Comparison of ENCODE assay signal across 25 mouse cellular contexts in genomic region chr8:112051537-112051936, GRCm38 (mm10). TPM values are rescaled to one million over a fixed set of nuclear protein-coding genes. Genes with fewer than 3 reads are reported as not detected.
DNase-seq lines count a peak whose midpoint lies in the region; ATAC-seq and TF ChIP-seq lines count a peak whose summit lies in the region.
"Had no signal": no experiment of that assay in that cellular context is flagged by ENCODE, and none has a peak within 500 bp of the region (broad histone marks: within the 10 kb centered on the region; RNA-seq: fewer than 3 reads in every experiment).

No protein-coding gene starts in this region.

- no peak overlapping the region for H3K27ac ChIP-seq in liver, postnatal 0 days (ENCODE audit: low read depth)
- H3K27ac ChIP-seq in liver, embryonic 11.5 days (ENCODE audit: low read depth, low read length): no peak overlapping the region
- no peak overlapping the region for H3K27ac ChIP-seq in thymus, adult 2 months (ENCODE audit: control insufficient read depth, insufficient read depth, low read length)
- no peak overlapping the region for H3K27ac ChIP-seq in stomach, postnatal 0 days (replicated peaks)
- no peak overlapping the region for H3K27ac ChIP-seq in midbrain, embryonic 13.5 days
- H3K27ac ChIP-seq: embryonic facial prominence, embryonic 15.5 days; forebrain, embryonic 10.5 days; heart, embryonic 10.5 days; hindbrain, embryonic 12.5 days had no signal

- peak; percentile 10; the same call in 1 of the 2 replicates for TF ChIP-seq CTCF in liver, postnatal 0 days (IDR thresholded peaks at IDR 0.05; ENCODE audit: low read depth)
- TF ChIP-seq CTCF in thymus, adult 2 months (IDR thresholded peaks at IDR 0.05; ENCODE audit: borderline replicate concordance, control insufficient read depth, extremely low read depth, insufficient read depth, low read length, poor library complexity): 0 out of 2 replicates have a peak, but pooled peaks have one; percentile 16
- peak; percentile 12; the same call in 1 of the 2 replicates for TF ChIP-seq CTCF in stomach, postnatal 0 days (IDR thresholded peaks at IDR 0.05; ENCODE audit: low read depth)

- H3K4me1 ChIP-seq in liver, postnatal 0 days (ENCODE audit: insufficient read depth): no peaks in the 10 kb centered on the region
- H3K4me1 ChIP-seq in liver, embryonic 11.5 days (replicated peaks; ENCODE audit: control insufficient read depth, insufficient read depth, low read length): no peaks in the 10 kb centered on the region
- no peaks in the 10 kb centered on the region for H3K4me1 ChIP-seq in thymus, adult 2 months (replicated peaks; ENCODE audit: control insufficient read depth, insufficient read depth, low read length)
- no peaks in the 10 kb centered on the region for H3K4me1 ChIP-seq in stomach, postnatal 0 days (replicated peaks; ENCODE audit: control insufficient read depth, insufficient read depth)
- no peaks in the 10 kb centered on the region for H3K4me1 ChIP-seq in midbrain, embryonic 13.5 days (replicated peaks)
- H3K4me1 ChIP-seq: embryonic facial prominence, embryonic 15.5 days; forebrain, embryonic 10.5 days; heart, embryonic 10.5 days; hindbrain, embryonic 12.5 days had no signal

- no peaks in the 10 kb centered on the region for H3K9me3 ChIP-seq in liver, postnatal 0 days (ENCODE audit: low read length)
- H3K9me3 ChIP-seq in liver, embryonic 11.5 days (ENCODE audit: control insufficient read depth, low read length): no peaks in the 10 kb centered on the region
- no peaks in the 10 kb centered on the region for H3K9me3 ChIP-seq in stomach, postnatal 0 days (ENCODE audit: control insufficient read depth, low read length)
- no peaks in the 10 kb centered on the region for H3K9me3 ChIP-seq in midbrain, embryonic 13.5 days
- H3K9me3 ChIP-seq: embryonic facial prominence, embryonic 15.5 days; forebrain, embryonic 10.5 days; heart, embryonic 10.5 days; hindbrain, embryonic 12.5 days had no signal

- DNase-seq in liver, postnatal 0 days: no peak
- no peak for DNase-seq in liver, embryonic 11.5 days (ENCODE audit: low spot score)
- no peak for DNase-seq in thymus, adult 2 months
- DNase-seq in thymus, postnatal 25 days: no peak
- peak; percentile 80 for DNase-seq in ES-CJ7 (ENCODE audit: low read depth, low spot score)
- no peak for DNase-seq in stomach, postnatal 0 days (ENCODE audit: low spot score)
- DNase-seq in kidney, adult 8-10 months: no peak
- DNase-seq: adrenal gland, adult 8-10 months; adrenal gland, postnatal 36 days; cerebellum, adult 2 months; cerebellum, postnatal 10 days; embryo, embryonic 11 days; gastrocnemius, postnatal 10 days; heart, adult 18-20 months; heart, postnatal 10 days; heart, postnatal 4 days had no signal

- TF ChIP-seq POLR2A in thymus, adult 2 months (IDR thresholded peaks at IDR 0.05; ENCODE audit: control insufficient read depth, extremely low read depth, insufficient read depth, low read length, poor library complexity): no peak

- 66% methylated on average over 9 of the region's 9 CpGs for WGBS in liver, postnatal 0 days (ENCODE audit: insufficient replicate concordance)
- 68% methylated on average over 9 of the region's 9 CpGs for WGBS in liver, embryonic 11.5 days
- WGBS in thymus, adult 2 months: 84% methylated on average over 9 of the region's 9 CpGs
- WGBS in stomach, postnatal 0 days: 80% methylated on average over 9 of the region's 9 CpGs
- 78% methylated on average over 9 of the region's 9 CpGs for WGBS in midbrain, embryonic 13.5 days

- no peak overlapping the region for H3K4me2 ChIP-seq in liver, postnatal 0 days (ENCODE audit: low read depth, low read length)
- H3K4me2 ChIP-seq in liver, embryonic 11.5 days: no peak overlapping the region
- no peak overlapping the region for H3K4me2 ChIP-seq in stomach, postnatal 0 days (replicated peaks; ENCODE audit: low read depth)
- no peak overlapping the region for H3K4me2 ChIP-seq in midbrain, embryonic 13.5 days (replicated peaks)
- H3K4me2 ChIP-seq: embryonic facial prominence, embryonic 15.5 days; hindbrain, embryonic 12.5 days had no signal

- no peak overlapping the region for H3K9ac ChIP-seq in liver, postnatal 0 days (replicated peaks)
- no peak overlapping the region for H3K9ac ChIP-seq in liver, embryonic 11.5 days (ENCODE audit: low read depth, low read length)
- H3K9ac ChIP-seq in stomach, postnatal 0 days (ENCODE audit: low read length): no peak overlapping the region
- no peak overlapping the region for H3K9ac ChIP-seq in midbrain, embryonic 13.5 days (replicated peaks)
- H3K9ac ChIP-seq: embryonic facial prominence, embryonic 15.5 days; hindbrain, embryonic 12.5 days had no signal

- H3K36me3 ChIP-seq in liver, postnatal 0 days (replicated peaks; ENCODE audit: insufficient read depth, low read length): no peaks in the 10 kb centered on the region
- no peaks in the 10 kb centered on the region for H3K36me3 ChIP-seq in liver, embryonic 11.5 days (ENCODE audit: control insufficient read depth, insufficient read depth, low read length)
- no peaks in the 10 kb centered on the region for H3K36me3 ChIP-seq in thymus, adult 2 months (ENCODE audit: control insufficient read depth, insufficient read depth, low read length)
- H3K36me3 ChIP-seq in stomach, postnatal 0 days (ENCODE audit: control insufficient read depth, insufficient read depth, low read length): no peaks in the 10 kb centered on the region
- H3K36me3 ChIP-seq in midbrain, embryonic 13.5 days: no peaks in the 10 kb centered on the region
- H3K36me3 ChIP-seq: embryonic facial prominence, embryonic 15.5 days; forebrain, embryonic 10.5 days; heart, embryonic 10.5 days; hindbrain, embryonic 12.5 days had no signal

- H3K4me3 ChIP-seq in liver, postnatal 0 days (ENCODE audit: low read depth, low read length): no peak overlapping the region
- no peak overlapping the region for H3K4me3 ChIP-seq in liver, embryonic 11.5 days (ENCODE audit: low read depth, low read length)
- H3K4me3 ChIP-seq in thymus, adult 2 months (ENCODE audit: control insufficient read depth, insufficient read depth, low read length): no peak overlapping the region
- H3K4me3 ChIP-seq in stomach, postnatal 0 days (ENCODE audit: low read depth, low read length): no peak overlapping the region
- no peak overlapping the region for H3K4me3 ChIP-seq in midbrain, embryonic 13.5 days (replicated peaks)
- H3K4me3 ChIP-seq: embryonic facial prominence, embryonic 15.5 days; erythroblast, embryonic 14.5 days; forebrain, embryonic 10.5 days; heart, embryonic 10.5 days; hindbrain, embryonic 12.5 days had no signal

- no peak for TF ChIP-seq EP300 in liver, postnatal 0 days (IDR thresholded peaks at IDR 0.05; ENCODE audit: low read depth)
- TF ChIP-seq EP300 in stomach, postnatal 0 days (optimal IDR thresholded peaks at IDR 0.05): no peak

- no peaks in the 10 kb centered on the region for H3K27me3 ChIP-seq in liver, postnatal 0 days (ENCODE audit: insufficient read depth, low read length)
- no peaks in the 10 kb centered on the region for H3K27me3 ChIP-seq in liver, embryonic 11.5 days (replicated peaks; ENCODE audit: control insufficient read depth, insufficient read depth, low read length)
- H3K27me3 ChIP-seq in thymus, adult 2 months (ENCODE audit: control insufficient read depth, insufficient read depth, low read length): no peaks in the 10 kb centered on the region
- no peaks in the 10 kb centered on the region for H3K27me3 ChIP-seq in stomach, postnatal 0 days (ENCODE audit: control insufficient read depth, insufficient read depth, low read length)
- H3K27me3 ChIP-seq in midbrain, embryonic 13.5 days: no peaks in the 10 kb centered on the region
- H3K27me3 ChIP-seq: embryonic facial prominence, embryonic 15.5 days; hindbrain, embryonic 12.5 days had no signal

- ATAC-seq in liver, postnatal 0 days: no peak
- no peak for ATAC-seq in liver, embryonic 11.5 days (replicated peaks; ENCODE audit: low FRiP score)
- no peak for ATAC-seq in stomach, postnatal 0 days (ENCODE audit: low FRiP score, low TSS enrichment)
- no peak for ATAC-seq in midbrain, embryonic 13.5 days
- ATAC-seq: forebrain, embryonic 16.5 days; hindbrain, embryonic 16.5 days; Patski had no signal

RNA-seq across cellular contexts. Expression of gene Gm6793, which starts 36.7 kb away (rescaled TPM):
- polyA plus RNA-seq in liver, postnatal 0 days (2015; fragmentation: Nextera tagmentation; extraction: Ambion mirVana): 0.28 TPM in 1 of 2 replicates, not detected in the other
- 1.0 and 1.1 TPM in 2 replicates for polyA plus RNA-seq in liver, embryonic 11.5 days (2014; fragmentation: Nextera tagmentation; extraction: Ambion mirVana)
- not detected in 2 replicates for polyA plus RNA-seq in thymus, adult 2 months (2012; rRNA removed)
- polyA plus RNA-seq in stomach, postnatal 0 days (2015; fragmentation: Nextera tagmentation; extraction: Ambion mirVana): 0.23 and 0.28 TPM in 2 replicates
- 0.45 and 1.2 TPM in 2 replicates for polyA plus RNA-seq in midbrain, embryonic 13.5 days (2015; fragmentation: Nextera tagmentation; extraction: Ambion mirVana)
- polyA plus RNA-seq: cerebellum, adult 2 months had no signal

RNA-seq across cellular contexts. Expression of gene Terf2ip, which starts 40.3 kb away (rescaled TPM):
- 5.1 and 5.4 TPM in 2 replicates for polyA plus RNA-seq in liver, postnatal 0 days (2015; fragmentation: Nextera tagmentation; extraction: Ambion mirVana)
- 15.2 and 17.3 TPM in 2 replicates for polyA plus RNA-seq in liver, embryonic 11.5 days (2014; fragmentation: Nextera tagmentation; extraction: Ambion mirVana)
- polyA plus RNA-seq in thymus, adult 2 months (2012; rRNA removed): 13.1 and 15.7 TPM in 2 replicates
- 10.2 and 11.2 TPM in 2 replicates for polyA plus RNA-seq in stomach, postnatal 0 days (2015; fragmentation: Nextera tagmentation; extraction: Ambion mirVana)
- 52.8 and 55.9 TPM in 2 replicates for polyA plus RNA-seq in midbrain, embryonic 13.5 days (2015; fragmentation: Nextera tagmentation; extraction: Ambion mirVana)

RNA-seq across cellular contexts. Expression of gene Kars, which starts 40.4 kb away (rescaled TPM):
- polyA plus RNA-seq in liver, postnatal 0 days (2015; fragmentation: Nextera tagmentation; extraction: Ambion mirVana): 47.5 and 48.2 TPM in 2 replicates
- polyA plus RNA-seq in liver, embryonic 11.5 days (2014; fragmentation: Nextera tagmentation; extraction: Ambion mirVana): 261 and 283 TPM in 2 replicates
- 54.5 and 63.7 TPM in 2 replicates for polyA plus RNA-seq in thymus, adult 2 months (2012; rRNA removed)
- polyA plus RNA-seq in stomach, postnatal 0 days (2015; fragmentation: Nextera tagmentation; extraction: Ambion mirVana): 96.0 and 96.5 TPM in 2 replicates
- 169 and 171 TPM in 2 replicates for polyA plus RNA-seq in midbrain, embryonic 13.5 days (2015; fragmentation: Nextera tagmentation; extraction: Ambion mirVana)

RNA-seq across cellular contexts. Expression of gene Adat1, which starts 59.4 kb away (rescaled TPM):
- 1.8 and 2.1 TPM in 2 replicates for polyA plus RNA-seq in liver, postnatal 0 days (2015; fragmentation: Nextera tagmentation; extraction: Ambion mirVana)
- 12.7 and 17.8 TPM in 2 replicates for polyA plus RNA-seq in liver, embryonic 11.5 days (2014; fragmentation: Nextera tagmentation; extraction: Ambion mirVana)
- 4.0 and 4.5 TPM in 2 replicates for polyA plus RNA-seq in thymus, adult 2 months (2012; rRNA removed)
- polyA plus RNA-seq in stomach, postnatal 0 days (2015; fragmentation: Nextera tagmentation; extraction: Ambion mirVana): 2.5 TPM in 2 replicates
- polyA plus RNA-seq in midbrain, embryonic 13.5 days (2015; fragmentation: Nextera tagmentation; extraction: Ambion mirVana): 8.6 and 9.5 TPM in 2 replicates
- polyA plus RNA-seq: erythroblast, embryonic 14.5 days had no signal
